Mouse (Mus musculus) duodenum, adult 2 months (tissue): ENCODE data around the gene Bbs7. TPM values are rescaled to one million over a fixed set of nuclear protein-coding genes. Genes with fewer than 3 reads are reported as not detected.

ENCODE experiments used
- polyA plus RNA-seq: library from polyadenylated mRNA; depleted of rRNA; stranded (reverse); fragments of >200 nt; gene quantifications from 2 replicates; pipeline ENCODE4 v1.2.3, GENCODE M21; 2012; ENCODE audit warnings: low replicate concordance; rRNA removed

Bbs7 gene
- polyA plus RNA-seq: 0.04 and 0.20 TPM in 2 replicates

GRCm38 (mm10) chr3:36613202-36613907 is at the start of gene Bbs7:
TSS of gene Bbs7 (minus strand) at chr3:36613477.

DNA sequence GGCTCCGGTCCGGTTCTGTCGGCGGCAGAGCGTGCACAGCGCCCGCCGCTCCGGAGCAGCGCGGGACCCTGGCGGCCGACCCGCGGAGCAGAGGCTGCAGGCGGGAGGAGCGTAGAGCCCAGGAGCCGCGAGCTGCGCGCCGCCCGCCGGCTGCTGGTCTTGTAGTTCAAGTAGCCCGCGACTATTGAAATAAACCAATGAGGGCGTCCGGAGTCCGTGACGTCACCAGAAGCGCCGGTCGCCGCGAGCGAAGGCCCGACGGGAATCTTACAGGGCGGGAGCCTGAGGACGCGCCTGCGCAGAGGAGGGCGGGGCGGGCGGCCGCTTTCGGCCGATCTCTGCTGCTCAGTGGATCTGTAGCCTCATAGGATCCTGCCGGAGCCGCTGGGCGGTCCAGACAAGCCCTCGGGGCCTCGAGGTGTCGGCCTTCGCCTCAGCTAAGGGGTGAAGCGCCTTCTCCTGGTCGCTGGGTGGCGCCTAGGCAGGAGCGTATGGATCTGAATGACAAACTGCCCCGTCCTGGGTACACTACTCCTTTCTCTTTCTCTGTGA is 41.4 kb downstream of the Bbs7 start, which contains the start of gene Ccna2:
Gene Ccna2 (minus strand): TSS at position 324 of the 552 bp plus-strand sequence.

DNA sequence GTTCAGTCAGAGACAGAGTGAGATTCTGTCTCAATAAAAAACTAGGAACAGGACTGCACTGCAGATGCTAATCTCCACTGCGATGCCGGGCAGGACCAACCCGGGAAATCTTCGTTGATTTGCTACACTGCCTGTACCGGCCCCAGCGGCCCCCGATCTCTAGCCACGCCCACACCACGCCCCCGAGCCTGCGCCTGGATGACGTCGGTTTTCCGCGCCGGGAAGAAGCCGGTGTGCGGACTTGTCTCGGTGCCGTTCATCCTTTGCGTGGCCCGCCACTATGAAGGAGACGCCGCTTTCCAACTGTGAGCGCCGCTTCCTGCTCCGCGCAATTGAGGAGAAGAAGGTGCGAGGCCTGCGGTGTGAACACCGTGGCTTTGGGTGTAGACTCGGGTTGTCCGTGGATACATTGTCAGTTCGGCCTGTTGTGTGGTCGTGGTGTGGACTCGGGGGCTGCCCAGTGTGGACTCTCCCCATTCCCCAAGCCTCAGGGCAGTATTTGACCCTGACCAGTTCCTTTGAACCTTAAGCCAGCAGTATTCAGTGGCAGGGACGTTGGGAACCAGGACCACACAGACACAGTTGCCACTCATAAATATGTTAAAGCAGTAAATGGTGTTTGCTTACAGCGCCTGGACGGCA is 60.8 kb downstream of the Bbs7 start, which contains the start of gene Exosc9:
Gene Exosc9 (plus strand): TSS at position 201 of the 642 bp plus-strand sequence.

Other genes starting within 250 kb of the Bbs7 start
- gene Anxa5, start 137.6 kb downstream of the Bbs7 start, polyA plus RNA-seq: 114 and 131 TPM in 2 replicates
- 1.1 TPM in 1 of 2 replicates, not detected in the other for gene 1810062G17Rik, start 137.5 kb downstream of the Bbs7 start, polyA plus RNA-seq
- 0.04 TPM in 1 of 2 replicates, not detected in the other for gene Gm11549, start 91.7 kb downstream of the Bbs7 start, polyA plus RNA-seq
- 2.7 and 2.8 TPM in 2 replicates for gene Exosc9, start 60.9 kb downstream of the Bbs7 start, polyA plus RNA-seq
- 48.4 and 58.5 TPM in 2 replicates for gene Ccna2, start 41.3 kb downstream of the Bbs7 start, polyA plus RNA-seq
- 0.52 and 1.4 TPM in 2 replicates for gene Trpc3, start 76.7 kb upstream of the Bbs7 start, polyA plus RNA-seq
- 3.2 and 4.2 TPM in 2 replicates for gene 4932438A13Rik, start 249.6 kb upstream of the Bbs7 start, polyA plus RNA-seq